Mouse (Mus musculus) liver (tissue): ENCODE data around the gene Myrip.

Experiments
- DNase-seq: peaks from one replicate; pipeline ENCODE4 v3.0.0-alpha.2; 2020; ENCODE audit warnings: mixed read lengths

Gene Myrip

DNA sequence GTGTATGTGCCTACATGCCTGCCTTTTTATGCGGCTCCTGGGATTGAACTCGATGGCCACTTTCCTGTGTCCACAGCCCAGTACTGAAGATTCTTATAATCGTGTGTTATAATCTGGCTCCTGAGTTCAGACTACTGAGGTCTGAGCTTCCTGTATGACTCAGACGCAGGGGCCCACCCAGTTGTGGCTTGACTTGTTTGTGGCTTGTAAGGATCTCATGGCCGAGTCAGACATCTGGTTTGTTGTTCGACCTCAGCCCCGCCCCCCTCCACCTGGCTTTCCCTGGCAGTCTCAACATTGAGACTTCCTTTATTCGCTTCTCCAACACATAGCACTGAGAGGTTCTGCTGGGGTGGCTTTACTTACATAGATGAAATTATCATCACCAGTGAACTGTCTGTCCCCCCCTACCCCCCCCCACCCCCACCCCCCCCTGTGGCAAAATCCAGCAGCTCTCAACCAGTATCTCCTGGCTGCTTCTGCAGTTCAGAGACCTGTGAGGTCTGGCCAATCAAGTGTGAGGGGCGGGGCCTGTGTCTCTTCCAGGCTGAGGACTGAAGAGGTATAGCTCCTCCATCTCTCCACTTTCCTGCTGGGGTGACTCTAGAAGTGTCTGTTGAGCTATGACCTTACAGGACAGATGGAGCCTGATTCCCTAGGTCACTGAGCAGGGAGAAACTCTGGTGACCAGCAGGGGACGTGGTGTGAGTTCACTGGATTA, 38.8 kb downstream of the Myrip start:
- peak; percentile 29 for DNase-seq

DNA sequence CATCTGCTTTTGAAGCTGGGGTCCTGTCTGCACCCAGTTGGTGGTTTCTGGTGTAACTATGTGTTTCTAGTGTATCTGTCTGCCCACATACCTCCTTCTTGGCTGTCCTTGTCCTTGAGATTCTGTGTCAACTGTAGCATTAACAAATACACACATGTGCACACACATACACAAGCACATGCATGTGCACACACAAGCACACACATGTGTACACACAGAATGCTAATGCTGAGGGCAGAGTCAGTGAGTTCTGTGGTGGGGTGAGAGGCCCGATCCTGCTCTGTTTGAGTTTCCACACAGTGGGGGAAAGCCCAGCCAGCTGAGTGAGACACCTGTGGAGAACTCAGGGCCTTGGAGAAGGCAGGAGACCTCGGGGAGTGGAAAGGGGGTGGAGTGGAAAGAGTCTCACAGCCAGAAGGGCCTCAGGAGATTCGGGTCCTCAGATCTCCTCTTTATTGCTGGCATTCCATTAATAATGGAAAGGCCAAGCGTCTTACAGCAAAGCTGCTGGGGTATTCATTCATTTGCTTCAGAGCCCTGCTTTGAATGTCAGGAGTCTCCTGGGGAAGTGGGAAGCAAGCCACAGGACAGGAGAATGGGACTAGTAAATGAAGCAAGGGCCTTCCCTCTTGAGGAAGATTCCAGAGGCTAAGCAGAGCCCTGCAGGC, 41.9 kb downstream of the Myrip start:
- DNase-seq = no peak

DNA sequence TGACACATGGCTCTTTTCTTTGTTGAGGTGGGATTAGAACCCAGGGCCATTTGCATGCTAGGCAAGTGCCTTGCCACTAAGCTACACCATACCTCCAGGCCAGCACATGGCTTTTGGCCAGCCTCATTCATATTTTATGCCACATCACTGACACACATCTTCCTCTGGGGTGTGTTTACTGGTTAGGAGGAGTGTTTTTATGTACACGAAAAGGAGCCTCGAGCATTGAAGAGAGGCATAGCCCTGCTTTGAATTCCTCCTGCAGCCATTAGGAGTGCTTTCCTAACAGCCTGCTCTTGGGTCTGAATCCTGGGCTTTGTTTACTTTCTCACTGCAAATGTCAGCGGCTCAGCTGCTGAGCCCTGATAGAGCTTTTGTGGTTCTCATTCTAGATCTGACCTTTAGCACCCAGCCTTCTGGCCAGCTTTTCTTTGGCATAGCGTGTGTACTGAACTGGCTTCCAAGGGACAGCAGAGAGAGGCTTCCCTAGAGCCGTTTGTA, 44.4 kb downstream of the Myrip start:
- DNase-seq = no peak

DNA sequence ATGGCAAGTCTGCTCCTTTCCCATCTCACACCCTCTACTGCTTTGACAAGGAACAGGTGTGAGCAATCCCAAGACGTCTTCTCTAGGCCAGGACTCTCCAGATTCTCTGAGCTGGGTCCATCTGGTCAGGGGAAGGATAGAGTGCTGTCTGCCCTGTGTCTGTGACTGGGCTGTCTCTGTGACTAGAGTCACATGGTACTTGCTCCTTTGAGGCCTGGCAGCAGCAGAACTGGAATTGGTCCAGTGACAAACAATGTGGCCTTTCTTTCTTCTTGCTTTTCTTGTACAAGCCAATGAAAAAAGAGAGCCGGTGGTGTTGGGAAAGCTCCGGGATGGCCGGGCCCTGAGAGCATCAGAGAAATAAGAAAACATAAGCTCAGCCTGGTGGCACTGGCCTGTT, 47.8 kb downstream of the Myrip start:
- DNase-seq = no peak

DNA sequence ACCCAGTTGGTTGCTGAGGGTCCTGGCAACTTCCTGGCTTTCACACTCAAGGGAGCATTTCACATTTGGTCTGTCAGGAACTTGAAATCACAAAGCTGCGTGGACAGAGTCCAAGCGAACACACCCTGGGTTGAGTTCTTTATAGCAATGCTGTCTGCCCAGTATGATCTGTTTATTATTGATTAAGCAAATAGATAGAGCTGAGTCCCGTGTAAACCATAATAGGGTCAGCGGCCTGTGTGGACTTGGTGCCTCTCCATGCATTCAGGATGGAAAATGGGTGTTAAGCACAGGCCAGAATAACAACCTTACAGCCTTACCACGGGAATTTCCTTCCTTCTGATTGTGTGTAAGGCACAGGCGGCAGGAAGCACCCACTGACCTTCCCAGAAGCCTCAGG, 49.0 kb downstream of the Myrip start:
- DNase-seq = no peak

DNA sequence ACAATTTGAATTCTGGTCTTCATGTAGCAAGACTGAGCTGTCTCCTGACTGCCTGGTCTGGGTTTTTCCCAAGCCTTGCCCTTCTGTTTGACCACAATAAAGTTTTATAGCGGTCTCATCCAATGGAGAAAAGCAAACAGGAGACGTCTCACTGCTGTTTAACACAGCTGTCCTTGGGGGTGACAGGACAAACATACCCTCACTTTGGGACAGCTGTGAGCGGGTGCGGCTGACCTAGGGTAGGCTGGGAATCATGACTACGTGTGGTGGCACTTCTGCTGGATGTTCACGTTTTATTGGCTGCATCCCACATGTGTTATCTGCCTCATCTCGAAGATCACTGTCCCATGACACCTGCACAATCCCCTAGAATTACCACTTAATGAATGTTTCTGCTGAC, 49.7 kb downstream of the Myrip start:
- DNase-seq = no peak

DNA sequence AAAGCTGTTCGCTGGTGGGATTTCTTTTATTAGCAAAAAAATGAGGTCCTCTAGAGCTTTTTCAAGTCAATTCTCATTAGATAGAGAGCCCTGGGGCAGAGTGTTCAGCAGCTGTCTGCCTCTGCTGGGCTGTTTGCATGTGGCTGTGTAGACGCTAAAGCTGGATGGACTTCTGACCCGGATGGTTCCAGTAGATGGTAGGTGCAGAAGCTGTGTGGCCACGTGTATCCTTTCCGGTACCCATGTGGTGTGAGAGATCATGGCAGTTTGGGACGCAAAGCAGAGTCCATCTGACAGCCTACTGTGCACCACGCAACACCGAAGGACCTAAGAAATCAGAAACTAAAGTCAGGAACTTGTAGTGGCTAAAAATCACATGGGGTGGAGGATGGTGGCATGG, 50.2 kb downstream of the Myrip start:
- no peak for DNase-seq

DNA sequence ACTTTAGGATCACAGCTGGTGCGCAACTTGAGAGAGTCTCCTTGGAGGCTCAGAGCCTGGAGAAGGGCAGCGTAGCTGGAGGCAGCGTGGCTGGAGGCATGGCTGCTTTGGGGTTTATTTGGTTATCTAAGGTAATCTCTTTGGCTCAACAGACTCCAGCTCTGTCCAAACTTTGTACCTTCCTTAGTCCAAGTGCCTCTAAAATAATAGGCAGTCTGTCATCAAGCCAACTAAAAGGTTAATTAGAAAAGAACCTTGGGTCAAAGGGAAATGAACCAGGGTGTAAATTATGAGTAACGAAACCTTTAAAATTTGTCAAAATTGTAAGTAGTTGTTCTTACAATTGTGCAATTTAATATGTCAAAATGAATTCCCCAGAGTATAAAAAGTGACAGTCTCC, 51.7 kb downstream of the Myrip start:
- no peak for DNase-seq

DNA sequence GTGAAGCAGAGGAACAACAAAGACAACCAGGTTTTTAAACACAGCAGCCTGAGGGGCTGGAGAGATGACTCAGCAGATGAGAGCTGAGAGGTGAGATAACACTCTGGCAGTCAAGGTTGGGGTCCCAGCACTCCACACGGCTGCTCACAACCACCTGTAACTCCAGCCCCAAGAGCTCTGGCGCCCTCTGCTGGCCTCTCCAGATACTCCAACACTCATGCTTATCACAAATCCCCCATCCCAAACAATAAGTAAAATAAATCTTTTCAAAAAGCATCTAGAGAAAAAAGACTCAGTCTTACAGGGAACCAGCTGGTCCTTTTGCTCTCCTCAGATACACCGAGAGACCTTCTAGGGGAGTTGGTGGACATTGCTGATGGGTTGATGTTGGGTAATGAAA, 52.7 kb downstream of the Myrip start:
- no peak for DNase-seq

DNA sequence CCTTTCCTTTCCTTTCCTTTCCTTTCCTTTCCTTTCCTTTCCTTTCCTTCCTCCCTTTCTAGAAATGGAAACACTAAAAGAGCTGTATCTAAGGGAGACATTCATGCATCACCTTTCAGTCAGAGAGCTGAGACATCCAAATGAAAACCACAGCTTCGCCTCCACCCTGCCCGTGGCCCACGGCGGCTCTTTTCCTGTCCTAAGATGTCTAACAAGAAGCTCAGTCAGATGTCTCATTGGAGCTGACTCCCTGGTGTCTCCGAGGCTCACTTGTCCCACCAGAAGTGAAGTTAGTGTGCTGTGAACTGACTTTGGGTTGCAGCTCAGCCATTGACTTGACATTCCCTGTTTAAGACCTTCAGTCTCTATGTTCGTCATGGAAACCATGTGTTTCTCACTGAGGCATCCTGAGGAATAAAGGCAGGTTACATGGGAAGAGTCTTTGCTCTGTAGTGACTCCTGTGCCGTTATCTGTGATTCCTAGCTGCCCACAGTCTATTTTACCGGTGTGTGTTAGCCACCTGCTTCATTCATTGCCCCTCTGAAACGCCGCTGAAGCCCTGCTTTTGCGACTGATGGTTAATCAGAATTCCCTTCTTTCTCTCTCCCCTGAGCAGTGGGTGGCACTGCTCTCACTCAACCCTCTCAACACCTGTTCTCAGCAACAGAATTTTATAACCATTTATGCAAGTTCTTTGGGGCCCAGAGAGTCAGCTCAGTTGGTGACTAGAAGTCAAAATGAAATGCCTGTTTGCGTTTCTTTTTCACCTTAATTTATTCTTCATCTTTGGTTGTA, 53.4 kb downstream of the Myrip start:
- no peak for DNase-seq

DNA sequence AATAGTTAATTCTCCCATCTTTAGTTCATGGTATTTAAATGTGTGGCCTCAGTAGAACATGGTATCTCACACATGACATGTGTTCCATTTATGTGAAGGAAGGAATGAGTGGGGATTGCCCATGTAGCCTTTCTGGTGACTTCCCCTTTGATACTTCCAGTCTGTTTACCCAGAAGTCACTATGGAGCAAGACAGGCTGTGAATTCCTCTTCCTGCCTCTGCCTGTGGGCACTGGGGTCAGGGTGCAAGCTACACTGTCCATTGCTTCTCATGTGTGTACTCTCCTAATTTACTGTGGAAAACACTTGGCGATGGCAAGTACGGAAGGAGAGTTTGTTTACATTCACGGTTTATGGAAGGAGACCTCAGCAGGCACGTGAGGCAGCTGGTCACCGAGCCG, 55.2 kb downstream of the Myrip start:
- no peak for DNase-seq

DNA sequence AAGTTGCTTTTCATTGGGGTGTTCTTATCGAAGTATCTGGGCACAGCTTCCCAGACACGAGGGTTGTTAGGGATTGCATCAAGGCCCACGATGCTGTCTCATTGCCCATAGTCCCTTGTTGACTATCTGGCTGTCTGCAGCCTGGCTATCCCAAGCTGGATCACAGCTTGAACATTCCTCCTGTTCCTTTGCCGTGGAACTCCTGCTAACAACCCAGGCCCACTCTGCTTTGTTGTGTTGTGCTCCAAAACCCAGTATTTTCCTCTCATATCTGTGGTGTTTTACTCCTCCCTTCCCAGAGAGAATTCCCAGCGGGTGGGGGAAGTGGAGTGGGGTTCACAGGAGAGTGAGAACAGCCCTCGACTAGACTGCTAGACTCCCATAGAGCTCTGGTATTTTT, 56.7 kb downstream of the Myrip start:
- no peak for DNase-seq

DNA sequence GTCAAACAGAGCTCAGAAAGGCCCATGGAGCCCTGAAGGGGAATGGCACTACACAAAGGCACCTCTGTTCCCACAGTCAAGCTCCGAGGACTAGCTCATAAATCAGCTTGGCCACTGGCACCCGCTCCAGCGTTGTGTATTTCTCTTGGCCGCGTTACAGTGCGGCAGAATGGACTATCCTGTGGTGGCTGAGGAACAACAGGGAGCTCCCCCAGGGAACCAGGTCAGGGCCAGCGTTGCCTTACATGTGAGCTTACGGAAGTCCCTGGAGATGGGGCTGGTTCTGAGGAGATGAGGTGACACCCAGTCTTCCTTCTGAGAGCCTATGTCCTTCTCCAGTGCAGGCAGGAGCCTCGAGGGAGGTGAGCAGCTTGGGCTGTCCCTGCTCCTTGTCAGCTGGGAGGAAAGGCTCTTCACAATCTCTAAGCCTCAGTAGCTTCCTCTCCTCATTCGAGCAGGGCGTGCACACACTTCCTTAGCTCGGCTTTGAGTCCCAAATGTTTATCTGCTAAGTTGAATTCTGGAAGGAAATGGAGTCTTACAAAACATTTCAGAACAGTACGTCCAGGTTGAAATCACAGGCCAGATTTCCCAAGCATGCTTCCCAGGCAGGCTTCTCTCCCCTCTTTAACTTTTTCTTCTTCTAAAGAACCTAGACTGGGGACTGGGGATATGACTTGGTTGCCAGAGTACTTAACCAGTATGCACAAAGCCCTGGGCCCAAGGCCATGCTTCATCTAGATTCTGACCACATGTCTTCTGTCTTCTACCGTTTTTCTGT, 59.3 kb downstream of the Myrip start:
- DNase-seq = no peak

DNA sequence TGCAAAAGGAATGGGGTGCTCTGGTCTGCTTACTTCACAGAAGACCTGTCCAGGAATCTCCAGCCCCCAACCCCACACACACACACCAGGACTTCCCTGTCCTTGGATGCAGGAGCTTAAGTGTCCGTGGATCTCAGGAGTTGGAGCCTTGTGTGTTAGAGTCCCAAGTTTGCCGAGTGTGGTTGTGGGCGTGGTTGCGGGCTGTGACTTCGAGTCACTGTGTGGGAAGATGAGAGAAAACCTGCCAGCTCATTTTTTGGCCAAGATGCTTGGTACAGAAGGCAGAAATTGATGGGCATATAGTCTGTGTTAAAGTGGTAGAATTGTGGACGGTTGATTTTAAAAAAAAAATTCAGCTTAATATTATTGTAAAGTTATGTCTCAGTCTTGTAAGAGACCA, 60.3 kb downstream of the Myrip start:
- no peak for DNase-seq

DNA sequence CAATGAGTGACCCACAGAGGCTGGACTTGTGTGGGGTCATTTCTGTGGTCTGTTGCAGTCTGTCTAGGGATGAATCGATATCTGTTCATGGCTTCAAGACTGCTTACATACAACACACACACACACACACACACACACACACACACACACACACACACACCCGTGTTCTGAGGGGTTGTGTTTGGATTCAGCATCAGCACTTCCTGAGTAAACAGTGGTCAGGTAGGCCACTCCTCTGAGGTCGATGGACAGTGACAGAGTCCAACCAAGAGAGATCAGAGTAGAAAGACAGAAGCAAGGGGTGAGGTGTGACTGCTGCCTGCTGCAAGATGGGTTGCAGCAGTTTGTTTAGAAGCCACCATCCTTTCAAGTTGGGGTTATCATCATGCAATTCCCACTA, 61.4 kb downstream of the Myrip start:
- DNase-seq = peak; percentile 18

DNA sequence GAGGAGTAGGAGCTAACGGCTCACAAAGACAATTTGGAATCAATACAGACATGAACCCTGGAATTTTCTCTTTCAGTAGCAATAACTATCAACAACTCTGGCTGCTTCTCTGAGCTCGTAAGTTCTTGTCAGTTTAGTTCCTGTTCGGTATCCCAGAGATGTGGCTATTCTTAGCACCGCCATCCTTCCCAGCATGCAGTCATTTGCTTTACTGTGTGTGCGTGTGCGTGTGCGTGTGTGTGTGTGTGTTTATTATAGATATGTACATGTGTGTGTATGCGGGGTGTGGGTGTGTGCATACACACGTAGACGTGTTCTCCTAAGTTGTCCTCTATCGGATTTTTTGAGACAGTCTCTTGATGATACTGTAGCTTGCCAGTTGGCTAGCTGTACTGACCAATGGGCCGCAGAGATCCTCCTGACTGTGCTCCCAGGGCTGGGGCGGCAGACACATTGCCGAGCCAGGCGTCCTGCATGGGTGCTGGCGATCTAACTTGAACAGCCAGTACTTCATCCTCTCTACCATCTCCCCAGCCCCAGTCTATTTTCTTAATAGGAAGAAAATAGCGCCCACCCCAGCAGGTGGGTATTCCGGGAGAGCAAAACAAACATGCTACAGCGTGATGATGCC, 63.5 kb downstream of the Myrip start:
- DNase-seq = no peak

DNA sequence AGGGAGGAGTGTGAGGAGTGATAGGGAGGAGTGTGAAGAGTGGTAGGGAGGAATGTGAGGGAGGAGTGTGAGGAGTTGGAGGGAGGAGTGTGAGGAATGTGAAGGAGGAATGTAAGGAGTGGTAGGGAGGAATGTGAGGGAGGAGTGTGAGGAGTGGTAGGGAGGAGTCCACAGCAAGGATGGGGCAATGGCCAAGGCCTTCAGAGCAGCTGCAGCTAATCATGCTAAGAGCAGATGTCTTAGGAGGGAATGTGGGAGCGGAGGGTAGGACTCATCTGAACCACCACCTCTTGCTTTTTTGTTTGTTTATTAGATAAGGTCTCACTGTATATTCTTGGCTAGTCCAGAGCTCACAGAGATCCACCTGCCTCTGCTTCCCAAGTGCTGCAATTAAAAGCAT, 66.2 kb downstream of the Myrip start:
- no peak for DNase-seq

DNA sequence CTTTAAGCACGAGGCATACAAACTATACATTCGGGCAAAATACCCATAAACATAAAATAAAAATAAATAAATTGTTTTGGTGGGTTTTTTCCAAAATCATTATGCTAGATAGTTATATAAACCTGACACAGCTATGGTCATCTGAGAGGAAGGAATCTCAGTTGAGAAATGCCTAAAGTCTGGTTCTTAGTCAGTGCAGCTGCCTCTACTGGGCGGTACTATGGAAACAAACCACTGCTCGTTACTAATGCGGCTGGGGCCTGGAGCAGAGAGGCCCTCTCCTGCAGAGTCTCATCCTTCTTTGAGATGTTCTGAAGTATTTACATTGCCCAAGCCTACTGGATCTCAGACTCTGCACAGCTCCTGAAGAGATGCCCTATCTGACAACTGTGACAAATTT, 70.3 kb downstream of the Myrip start:
- DNase-seq = no peak

DNA sequence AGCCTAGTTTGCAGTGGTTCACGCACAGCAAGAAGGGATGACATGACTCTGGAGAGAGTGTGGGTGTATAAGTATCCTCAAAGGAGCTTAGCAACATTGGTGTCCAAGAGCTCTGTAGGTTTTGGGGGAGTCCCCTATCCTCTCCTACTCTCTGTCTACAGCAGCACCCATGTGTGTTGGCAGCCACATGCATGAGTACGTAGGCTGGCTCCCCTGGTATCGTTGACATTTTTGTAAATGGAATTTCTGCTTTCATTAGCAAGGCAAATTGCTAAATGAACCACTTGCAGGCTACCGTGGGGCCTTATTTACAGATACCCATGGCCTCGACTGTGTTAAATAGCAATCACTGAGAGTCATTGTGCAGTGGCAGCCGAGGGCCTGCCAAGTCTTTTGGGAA, 71.0 kb downstream of the Myrip start:
- no peak for DNase-seq

DNA sequence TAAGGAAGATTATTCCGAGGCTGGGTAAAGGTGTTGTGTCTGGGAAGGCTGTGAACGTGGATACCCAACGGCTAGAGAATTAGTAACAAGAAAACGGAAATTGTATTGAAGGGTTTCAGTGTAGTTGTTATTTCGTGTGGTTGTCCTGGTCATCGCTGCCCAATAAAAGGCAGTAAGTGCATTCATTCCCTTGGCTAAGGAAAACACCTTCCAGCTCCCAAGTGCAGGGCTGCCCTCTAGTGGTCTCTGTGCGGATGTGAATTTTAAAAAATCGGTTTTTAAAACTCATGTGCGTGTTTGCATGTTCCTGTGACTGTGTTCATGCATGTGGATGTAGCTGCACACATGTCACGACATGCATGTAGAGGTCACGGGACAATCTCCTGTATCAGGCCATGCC, 76.4 kb downstream of the Myrip start:
- peak; percentile 30 for DNase-seq

DNA sequence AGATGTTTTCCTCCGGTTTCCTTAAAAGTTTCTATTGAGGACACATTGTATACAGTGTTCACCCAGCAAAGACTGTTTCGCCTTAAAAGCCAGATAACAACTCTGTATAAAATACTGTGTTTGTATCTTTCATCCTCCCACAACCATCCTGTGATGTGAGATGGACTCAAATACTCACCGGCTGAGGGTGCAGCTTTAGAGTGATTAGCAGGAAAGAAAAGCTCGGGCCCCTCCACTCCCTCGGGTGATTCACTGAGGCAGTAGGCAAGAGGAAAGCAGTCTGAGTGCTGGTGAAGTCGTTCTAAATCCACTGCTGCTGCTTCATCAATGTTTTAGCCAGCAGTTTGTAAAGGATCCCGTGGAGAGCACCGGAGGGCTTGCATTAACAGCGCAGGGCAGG, 93.9 kb downstream of the Myrip start:
- no peak for DNase-seq

DNA sequence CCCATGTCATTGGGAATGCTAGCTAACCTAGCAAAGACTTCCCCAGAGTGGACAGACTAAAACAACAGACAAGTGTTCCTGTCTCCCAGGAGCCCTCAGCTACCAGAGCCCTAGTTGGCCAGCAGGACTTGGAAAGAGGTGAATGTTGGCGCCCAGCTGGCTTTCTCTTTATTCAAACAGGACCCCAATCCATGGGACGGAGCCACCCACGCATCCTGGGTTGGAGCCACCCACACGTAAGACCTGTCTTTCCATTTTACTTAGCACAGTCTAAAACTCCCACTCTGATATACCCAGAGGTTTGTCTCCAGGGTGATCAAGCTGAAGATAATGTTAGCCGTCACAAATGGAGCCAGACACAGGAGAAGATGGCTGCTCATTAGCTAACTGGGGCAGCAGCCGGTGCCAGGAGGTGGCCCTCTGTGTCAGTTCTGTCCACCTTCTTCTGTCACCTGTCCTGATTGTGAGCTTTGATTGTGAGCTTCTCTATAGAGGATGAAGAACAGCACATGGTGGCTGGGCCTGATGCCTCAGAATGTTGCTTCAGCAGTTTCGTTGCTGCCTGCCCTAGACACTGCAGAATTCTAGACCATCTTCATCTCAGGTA, 95.4 kb downstream of the Myrip start:
- DNase-seq = no peak
